35 mouse cellular contexts compared by ENCODE assay signal in genomic region chr9:55096870-55097269, GRCm38 (mm10). TPM values are rescaled to one million over a fixed set of nuclear protein-coding genes. Genes with fewer than 3 reads are reported as not detected.
"Had no signal": no experiment of that assay in that cellular context is flagged by ENCODE, and none has a peak within 500 bp of the region (broad histone marks: within the 10 kb centered on the region; RNA-seq: fewer than 3 reads in every experiment).

No protein-coding gene starts in this region.

- H3K4me3 ChIP-seq: limb, embryonic 10.5 days; limb, embryonic 12.5 days; limb, embryonic 13.5 days; limb, embryonic 15.5 days; liver, embryonic 12.5 days; liver, embryonic 13.5 days; liver, embryonic 15.5 days; lung, embryonic 15.5 days; megakaryocyte, embryonic 14.5 days; midbrain, embryonic 10.5 days; midbrain, embryonic 12.5 days; midbrain, embryonic 13.5 days; midbrain, embryonic 15.5 days; myocyte; neural tube, embryonic 12.5 days had no signal

- H3K36me3 ChIP-seq: limb, embryonic 10.5 days; limb, embryonic 12.5 days; limb, embryonic 13.5 days; limb, embryonic 15.5 days; liver, embryonic 12.5 days; liver, embryonic 13.5 days; liver, embryonic 15.5 days; lung, embryonic 15.5 days; midbrain, embryonic 10.5 days; midbrain, embryonic 12.5 days; midbrain, embryonic 13.5 days; midbrain, embryonic 15.5 days; neural tube, embryonic 12.5 days had no signal

- H3K9ac ChIP-seq: limb, embryonic 12.5 days; limb, embryonic 13.5 days; limb, embryonic 15.5 days; liver, embryonic 12.5 days; liver, embryonic 13.5 days; liver, embryonic 14.5 days; liver, embryonic 15.5 days; liver, postnatal 0 days; lung, embryonic 14.5 days; lung, embryonic 15.5 days; midbrain, embryonic 12.5 days; midbrain, embryonic 13.5 days; midbrain, embryonic 15.5 days; neural tube, embryonic 12.5 days had no signal

- ATAC-seq: liver, embryonic 12.5 days; liver, postnatal 0 days; lung, postnatal 0 days; midbrain, embryonic 13.5 days; midbrain, embryonic 15.5 days; midbrain, embryonic 16.5 days had no signal

- H3K27me3 ChIP-seq: limb, embryonic 12.5 days; limb, embryonic 13.5 days; limb, embryonic 15.5 days; liver, embryonic 13.5 days; liver, embryonic 15.5 days; lung, embryonic 15.5 days; midbrain, embryonic 12.5 days; midbrain, embryonic 13.5 days; midbrain, embryonic 15.5 days; neural tube, embryonic 12.5 days had no signal

- DNase-seq: left cerebral cortex, postnatal 4 days; liver; liver, embryonic 13.5 days; liver, postnatal 0 days; lung, adult 18-20 months; lung, adult 2 months; lung, embryonic 14.5 days; lung, postnatal 10 days; lung, postnatal 14 days; lung, postnatal 36 days; lung, postnatal 4 days; midbrain, embryonic 14.5 days had no signal

- H3K4me1 ChIP-seq: limb, embryonic 12.5 days; limb, embryonic 13.5 days; limb, embryonic 15.5 days; liver, embryonic 12.5 days; liver, embryonic 13.5 days; liver, embryonic 15.5 days; lung, embryonic 15.5 days; midbrain, embryonic 10.5 days; midbrain, embryonic 12.5 days; midbrain, embryonic 13.5 days; midbrain, embryonic 15.5 days; neural tube, embryonic 12.5 days had no signal

- H3K4me2 ChIP-seq: limb, embryonic 12.5 days; limb, embryonic 13.5 days; limb, embryonic 15.5 days; liver, embryonic 11.5 days; liver, embryonic 12.5 days; liver, embryonic 13.5 days; liver, embryonic 15.5 days; lung, embryonic 14.5 days; lung, embryonic 15.5 days; midbrain, embryonic 11.5 days; midbrain, embryonic 12.5 days; midbrain, embryonic 13.5 days; midbrain, embryonic 15.5 days; neural tube, embryonic 12.5 days had no signal

- H3K27ac ChIP-seq: limb, embryonic 10.5 days; limb, embryonic 12.5 days; limb, embryonic 13.5 days; limb, embryonic 15.5 days; liver, embryonic 12.5 days; liver, embryonic 13.5 days; liver, embryonic 14.5 days; liver, embryonic 15.5 days; lung, embryonic 15.5 days; macrophage; midbrain, embryonic 10.5 days; midbrain, embryonic 12.5 days; midbrain, embryonic 13.5 days; midbrain, embryonic 15.5 days; neural tube, embryonic 12.5 days had no signal

- H3K9me3 ChIP-seq: limb, embryonic 10.5 days; limb, embryonic 12.5 days; limb, embryonic 13.5 days; limb, embryonic 15.5 days; liver, embryonic 12.5 days; liver, embryonic 13.5 days; liver, embryonic 15.5 days; lung, embryonic 15.5 days; megakaryocyte, embryonic 14.5 days; midbrain, embryonic 10.5 days; midbrain, embryonic 12.5 days; midbrain, embryonic 13.5 days; midbrain, embryonic 15.5 days; neural tube, embryonic 12.5 days had no signal

RNA-seq across cellular contexts. Expression of gene Chrnb4, which starts 48.3 kb away (rescaled TPM):
- total RNA-seq: liver, adult 2 months; megakaryocyte-erythroid progenitor cell, adult 5-6 weeks; monocyte, adult 5-6 weeks had no signal
- polyA plus RNA-seq: limb, embryonic 12.5 days; liver, adult 2 months; liver, embryonic 13.5 days; liver, embryonic 14.5 days; liver, embryonic 15.5 days; liver, postnatal 0 days; macrophage had no signal
